In the genomic region with DNA sequence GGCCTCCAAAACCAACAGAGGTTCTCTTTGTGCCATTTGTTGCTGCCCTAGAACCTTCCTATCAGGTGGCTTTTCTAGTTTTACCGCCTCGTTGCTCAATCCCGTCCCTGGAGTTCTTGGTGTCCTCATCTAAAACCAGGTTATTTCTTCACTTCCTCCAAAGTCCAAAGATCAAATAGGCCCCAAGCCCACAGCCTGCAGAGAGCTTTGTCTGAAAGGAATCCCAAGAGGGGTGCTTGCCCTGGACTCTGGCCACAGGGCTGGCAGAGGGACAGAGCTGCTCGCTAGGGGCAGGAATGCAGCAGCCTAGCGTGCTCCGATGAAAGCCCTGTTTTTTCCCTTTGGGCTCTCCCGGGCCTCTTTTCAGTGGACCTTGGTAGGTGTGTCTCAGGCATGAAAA, we compare ENCODE assay signal across 8 mouse cellular contexts. TPM values are rescaled to one million over a fixed set of nuclear protein-coding genes. Genes with fewer than 3 reads are reported as not detected.
DNase-seq lines count a peak whose midpoint lies in the region; ATAC-seq and TF ChIP-seq lines count a peak whose summit lies in the region.

No protein-coding gene starts in this region.

- TF ChIP-seq CTCF in heart, adult 2 months (IDR thresholded peaks at IDR 0.05): peak; percentile 40
- TF ChIP-seq CTCF in lung, embryonic 14.5 days (IDR thresholded peaks at IDR 0.05; ENCODE audit: low read depth): no peak

- no peaks in the 10 kb centered on the region for H3K79me2 ChIP-seq in heart, adult 2 months (replicated peaks; ENCODE audit: control insufficient read depth, insufficient read depth, low read length)

- no peaks in the 10 kb centered on the region for H3K36me3 ChIP-seq in heart, adult 2 months (ENCODE audit: control insufficient read depth, insufficient read depth, low read length)
- H3K36me3 ChIP-seq in lung, embryonic 14.5 days (ENCODE audit: insufficient read depth): no peaks in the 10 kb centered on the region

- ATAC-seq in common myeloid progenitor, adult 5-6 weeks (replicated peaks; ENCODE audit: low read depth, poor library complexity, severe bottlenecking): 0 out of 2 replicates have a peak, but pooled peaks have one; percentile 9
- ATAC-seq in lung, embryonic 14.5 days (ENCODE audit: insufficient read depth): no peak
- no peak for ATAC-seq in erythroblast, adult 5-6 weeks (replicated peaks; ENCODE audit: low FRiP score, poor library complexity, severe bottlenecking)

- DNase-seq in layer of hippocampus, postnatal 10 days (ENCODE audit: low spot score in 2 of 2): peak; percentile 65 to 77
- DNase-seq in layer of hippocampus, adult 9-10 months (ENCODE audit: low spot score): no peak
- DNase-seq in heart, adult 2 months: peak; percentile 77 to 78
- peak; percentile 96 for DNase-seq in kidney, adult 9 months
- DNase-seq in lung, embryonic 14.5 days: peak; percentile 58
- DNase-seq in right cerebral cortex, postnatal 4 days: peak; percentile 63

- no peak for TF ChIP-seq POLR2A in heart, adult 2 months (IDR thresholded peaks at IDR 0.05; ENCODE audit: insufficient read depth, low read depth, low read length)

- 0 out of 2 replicates have a peak overlapping the region, but pooled peaks have one; percentile 19 for H3K9ac ChIP-seq in heart, adult 2 months (ENCODE audit: low read depth, low read length)
- peak overlapping the region; percentile 1; the same call in 1 of the 2 replicates for H3K9ac ChIP-seq in lung, embryonic 14.5 days

- H3K9me3 ChIP-seq in lung, embryonic 14.5 days (ENCODE audit: low read depth, low read length): no peaks in the 10 kb centered on the region

- WGBS in heart, adult 2 months: 2% methylated on average over 7 of the region's 7 CpGs
- 17% methylated on average over 7 of the region's 7 CpGs for WGBS in lung, embryonic 14.5 days

- H3K4me3 ChIP-seq in heart, adult 2 months: peak overlapping the region; percentile 2; the same call in 1 of the 2 replicates
- H3K4me3 ChIP-seq in lung, embryonic 14.5 days (ENCODE audit: low read depth, low read length): peak overlapping the region; percentile 62; the same call in 1 of the 2 replicates

- H3K27me3 ChIP-seq in heart, adult 2 months (ENCODE audit: control insufficient read depth, insufficient read depth, low read length): no peaks in the 10 kb centered on the region
- no peaks in the 10 kb centered on the region for H3K27me3 ChIP-seq in lung, embryonic 14.5 days (ENCODE audit: insufficient read depth, low read length)

- H3K4me2 ChIP-seq in lung, embryonic 14.5 days: peak overlapping the region; percentile 93

- H3K4me1 ChIP-seq in heart, adult 2 months (ENCODE audit: control insufficient read depth, insufficient read depth, low read length): peaks cover 3% of the 10 kb centered on the region
- H3K4me1 ChIP-seq in lung, embryonic 14.5 days (ENCODE audit: insufficient read depth): peaks cover 8% of the 10 kb centered on the region; the same call in 1 of the 2 replicates

- peak overlapping the region; percentile 77 for H3K27ac ChIP-seq in heart, adult 2 months
- H3K27ac ChIP-seq in lung, embryonic 14.5 days (ENCODE audit: low read depth): peak overlapping the region; percentile 28; the same call in 1 of the 2 replicates

- no peak for TF ChIP-seq EP300 in heart, adult 2 months (IDR thresholded peaks at IDR 0.05; ENCODE audit: insufficient read depth, low read depth, low read length)

- intact Hi-C loops in heart, adult 2 months (cut with DNase I): loop anchor here (2.0 kb wide), 1 partner anchor 72 kb away; the partner anchor contains the start of gene Stmn1

RNA-seq across cellular contexts. Expression of gene Pafah2, which starts 1.0 kb away (rescaled TPM):
- 10 to 100 TPM; 11.5 to 13.1 TPM for total RNA-seq in layer of hippocampus, postnatal 10 days (2021)
- 16.4 and 18.4 TPM in 2 replicates for total RNA-seq in common myeloid progenitor, adult 5-6 weeks (2017)
- total RNA-seq in heart, adult 2 months (2021): 10 to 100 TPM in 1 of 2 experiments, 1 to 10 TPM in 1; 6.4 to 11.0 TPM
- 11.7 and 17.8 TPM in 2 replicates for polyA plus RNA-seq in heart, adult 2 months (2012; rRNA removed)
- 10.5 and 12.2 TPM in 2 replicates for polyA plus RNA-seq in lung, embryonic 14.5 days (2014; fragmentation: Nextera tagmentation; extraction: Ambion mirVana)
- 3.1 and 3.3 TPM in 2 replicates for total RNA-seq in erythroblast, adult 5-6 weeks (2015; ENCODE audit: low replicate concordance)
- total RNA-seq in erythroblast, adult 5-6 weeks (2017; ENCODE audit: low replicate concordance): 1.5 and 3.9 TPM in 2 replicates

RNA-seq across cellular contexts. Expression of gene Extl1, which starts 13.5 kb away (rescaled TPM):
- 10 to 100 TPM; 26.2 to 27.5 TPM for total RNA-seq in layer of hippocampus, postnatal 10 days (2021)
- not detected in 2 replicates for total RNA-seq in common myeloid progenitor, adult 5-6 weeks (2017)
- total RNA-seq in heart, adult 2 months (2021): 10 to 100 TPM; 18.0 to 19.6 TPM
- polyA plus RNA-seq in heart, adult 2 months (2012; rRNA removed): 23.7 and 24.4 TPM in 2 replicates
- polyA plus RNA-seq in lung, embryonic 14.5 days (2014; fragmentation: Nextera tagmentation; extraction: Ambion mirVana): 2.9 and 3.7 TPM in 2 replicates
- not detected in 2 replicates for total RNA-seq in erythroblast, adult 5-6 weeks (2015; ENCODE audit: low replicate concordance)
- 0.42 TPM in 1 of 2 replicates, not detected in the other for total RNA-seq in erythroblast, adult 5-6 weeks (2017; ENCODE audit: low replicate concordance)

RNA-seq across cellular contexts. Expression of gene Slc30a2, which starts 54.1 kb away (rescaled TPM):
- not detected for total RNA-seq in layer of hippocampus, postnatal 10 days (2021)
- not detected in 2 replicates for total RNA-seq in common myeloid progenitor, adult 5-6 weeks (2017)
- total RNA-seq in heart, adult 2 months (2021): under 1 TPM; 0.45 to 0.65 TPM
- 0.12 and 0.35 TPM in 2 replicates for polyA plus RNA-seq in heart, adult 2 months (2012; rRNA removed)
- polyA plus RNA-seq in lung, embryonic 14.5 days (2014; fragmentation: Nextera tagmentation; extraction: Ambion mirVana): 0.05 TPM in 1 of 2 replicates, not detected in the other
- not detected in 2 replicates for total RNA-seq in erythroblast, adult 5-6 weeks (2015; ENCODE audit: low replicate concordance)
- not detected in 2 replicates for total RNA-seq in erythroblast, adult 5-6 weeks (2017; ENCODE audit: low replicate concordance)

Comparison
In these comparisons a context has a peak if more than half of its experiments do, and no peak if none do; other contexts are left out.
1. RNA of gene Extl1, which starts 13.5 kb away (total RNA-seq): 26.2 to 27.5 TPM in layer of hippocampus, postnatal 10 days and 18.0 to 19.6 TPM in heart, adult 2 months; not detected in common myeloid progenitor, adult 5-6 weeks and 0.42 TPM in erythroblast, adult 5-6 weeks; every median in the first group is over 10 times any median in the second.